Mouse (Mus musculus) heart, adult 18-20 months (tissue): ENCODE results near the gene B830017H08Rik. TPM values are rescaled to one million over a fixed set of nuclear protein-coding genes. Genes with fewer than 3 reads are reported as not detected.
A peak's percentile ranks its signal among the peaks of the same experiment; 100 is the strongest.

ENCODE experiments used
- DNase-seq, 2 experiments: peaks; one replicate each; pipeline ENCODE4 v3.0.0; 2021 to 2022; ENCODE audit warnings: mixed read lengths in 1 of 2
- total RNA-seq, 2 experiments: library from RNA; stranded (reverse); gene quantifications; 2 replicates each; pipeline ENCODE4 v1.2.3; 2021

B830017H08Rik gene
- total RNA-seq, 2 experiments from 2014 or later = not detected

GRCm38 (mm10) chr16:17809711-17810110, 23.2 kb upstream of the B830017H08Rik start:
- peak; percentile 47 to 58 for DNase-seq

DNA sequence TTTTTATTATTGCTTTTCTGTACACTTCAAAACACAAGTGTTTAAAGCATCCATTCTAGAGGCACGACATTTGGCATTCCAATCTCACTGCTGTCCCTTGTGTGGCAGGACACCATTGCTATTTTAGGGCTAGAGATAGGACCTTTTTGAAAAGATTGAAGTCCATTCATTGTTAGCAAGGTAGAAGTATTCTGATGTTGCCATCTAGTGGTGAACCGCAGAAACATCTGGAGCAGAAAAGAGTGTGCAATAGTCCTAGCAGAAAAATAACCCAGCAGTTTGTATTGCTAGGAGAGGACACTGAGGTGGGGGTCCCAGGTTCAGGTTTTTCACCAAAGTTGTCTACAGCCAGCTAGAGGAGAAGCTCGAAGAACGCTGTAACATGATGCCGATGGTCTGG, 20.8 kb upstream of the B830017H08Rik start:
- peak; percentile 50 to 74 for DNase-seq

DNA sequence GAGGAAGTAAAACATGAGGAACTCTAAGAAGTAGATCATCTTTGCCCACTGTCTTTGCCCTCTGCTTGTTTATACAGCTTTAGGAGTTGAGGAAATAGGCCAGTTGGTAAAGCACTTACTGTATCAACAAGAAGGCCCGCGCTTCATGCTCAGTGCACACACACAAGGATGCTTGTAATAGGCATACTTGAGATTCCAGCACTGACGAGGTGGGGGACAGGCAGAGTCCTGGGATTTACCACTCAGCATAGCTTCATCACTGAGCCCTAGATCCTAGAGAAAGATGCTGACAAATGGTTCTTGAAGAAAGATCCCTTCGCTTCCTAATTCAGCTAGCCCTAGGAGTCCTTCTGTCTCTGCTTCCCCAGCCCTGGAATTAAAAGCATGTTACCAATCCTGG, 19.7 kb upstream of the B830017H08Rik start:
- DNase-seq = no peak

DNA sequence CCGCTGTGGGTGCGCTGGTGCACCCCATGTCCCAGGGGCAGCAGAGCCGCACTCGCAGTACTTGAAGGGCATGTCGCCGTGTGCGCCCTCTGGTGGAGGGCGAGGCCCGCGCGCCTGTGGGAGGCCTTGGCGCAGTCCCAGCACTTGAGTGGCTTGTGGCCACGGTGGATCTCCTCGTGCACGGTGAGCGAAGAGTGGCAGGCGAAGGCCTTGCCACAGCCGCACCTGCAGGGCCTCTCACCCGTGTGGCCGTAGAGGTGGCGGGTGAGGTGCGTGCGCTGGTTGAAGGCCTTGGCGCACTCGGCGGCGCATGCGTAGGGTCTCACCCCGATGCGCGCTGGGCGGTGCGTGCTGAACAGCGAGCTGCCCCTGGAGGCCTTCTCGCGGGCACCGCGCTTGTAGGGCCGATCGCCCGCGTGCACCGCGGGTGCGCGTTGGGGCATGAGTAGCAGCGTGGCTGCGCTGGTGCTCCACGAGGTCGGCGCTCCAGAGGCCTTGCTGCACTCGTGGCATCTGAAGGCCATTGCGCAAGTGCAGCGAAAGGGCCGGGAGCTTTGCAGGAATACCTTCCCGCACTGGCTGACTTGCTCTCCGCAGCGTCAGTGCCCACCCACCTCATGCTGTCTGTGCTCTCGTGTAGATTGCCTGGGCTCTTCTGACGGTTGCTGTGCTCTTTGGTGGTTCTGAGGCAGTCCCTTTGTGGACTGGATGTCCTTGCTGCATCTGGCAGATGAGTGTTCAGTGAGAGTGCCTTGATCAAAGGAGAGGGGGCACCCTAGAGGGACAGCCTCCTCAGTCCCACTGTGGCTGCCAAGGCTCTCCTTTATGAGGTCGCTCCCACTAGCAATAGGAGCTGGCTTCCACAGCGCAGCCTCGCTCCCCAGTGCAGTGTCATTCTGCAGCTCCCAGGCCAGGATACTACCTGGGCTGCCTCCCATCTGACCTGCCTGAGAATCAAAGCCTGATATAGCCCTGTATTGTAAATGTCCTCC, 17.2 kb upstream of the B830017H08Rik start:
- peak; percentile 58 to 81 for DNase-seq

DNA sequence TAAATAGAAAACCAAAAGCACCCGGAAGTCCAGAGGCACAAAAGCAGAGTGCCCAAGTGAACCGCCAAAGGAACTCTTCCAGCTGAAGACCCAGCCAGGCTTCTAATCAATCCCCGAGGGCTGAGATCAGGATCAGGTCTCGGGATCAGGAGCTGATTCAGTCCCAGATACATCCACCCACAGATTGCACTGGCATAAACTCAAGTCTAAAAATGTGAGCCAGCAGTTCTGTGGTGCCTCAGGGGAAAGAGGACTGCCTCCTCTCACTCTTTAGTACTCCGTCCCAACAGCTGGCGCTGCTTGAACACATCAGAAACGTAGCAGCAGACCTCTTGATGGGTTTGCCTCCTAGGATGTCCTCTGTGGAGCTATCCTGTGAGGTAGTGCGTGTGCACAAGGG, 16.4 kb upstream of the B830017H08Rik start:
- DNase-seq = no peak

- no peak for DNase-seq
Measured at GRCm38 (mm10) chr16:17826500-17826899, 6.4 kb upstream of the B830017H08Rik start.

DNA sequence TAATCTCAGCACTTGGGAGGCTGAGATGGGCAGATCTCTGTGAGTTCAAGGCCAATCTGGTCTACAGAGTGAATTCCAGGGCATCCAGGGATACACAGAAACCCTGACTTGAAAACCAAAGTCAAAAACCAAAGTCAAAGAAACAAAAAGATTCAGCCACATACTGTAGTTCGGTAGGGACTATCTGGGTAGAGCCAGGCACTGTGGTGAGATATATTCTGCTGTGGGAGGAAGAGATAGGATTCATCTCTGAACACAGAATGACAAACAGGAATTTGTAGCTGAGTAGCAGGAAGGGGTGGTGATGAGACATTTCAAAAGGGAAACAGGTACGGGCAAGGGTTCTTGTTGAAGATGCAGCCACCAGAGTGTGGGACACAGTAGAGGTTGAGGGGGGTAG, 4.7 kb upstream of the B830017H08Rik start:
- no peak for DNase-seq

GRCm38 (mm10) chr16:17828867-17829266, 4.1 kb upstream of the B830017H08Rik start:
- DNase-seq = no peak

- DNase-seq = no peak
Measured at GRCm38 (mm10) chr16:17830385-17831178, 2.3 kb upstream of the B830017H08Rik start.

DNA sequence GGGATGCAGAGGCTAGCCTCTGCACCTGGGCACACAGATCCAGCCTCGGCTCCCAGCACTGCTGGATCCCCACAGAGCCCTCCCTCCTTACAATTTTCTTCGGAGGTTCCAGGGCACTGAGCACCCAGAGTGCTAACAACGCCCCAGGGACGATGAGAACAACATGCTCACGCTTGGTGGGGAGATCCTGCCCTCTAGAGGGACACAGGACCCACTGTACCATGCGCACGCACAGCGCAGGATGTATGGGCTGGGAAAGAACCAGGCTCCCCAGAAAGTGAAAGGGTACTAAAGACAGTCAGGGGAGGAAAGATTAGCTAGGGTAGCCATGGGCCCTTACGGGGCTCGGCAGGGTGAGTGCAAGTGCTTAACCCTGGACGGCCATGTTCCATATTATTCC, 1.1 kb upstream of the B830017H08Rik start:
- DNase-seq = no peak

GRCm38 (mm10) chr16:17833321-17833680, 380 bp downstream of the B830017H08Rik start:
- no peak for DNase-seq

- no peak for DNase-seq
Measured at GRCm38 (mm10) chr16:17833681-17834399, 919 bp downstream of the B830017H08Rik start.

GRCm38 (mm10) chr16:17834543-17834942, 1.6 kb downstream of the B830017H08Rik start:
- no peak for DNase-seq

DNA sequence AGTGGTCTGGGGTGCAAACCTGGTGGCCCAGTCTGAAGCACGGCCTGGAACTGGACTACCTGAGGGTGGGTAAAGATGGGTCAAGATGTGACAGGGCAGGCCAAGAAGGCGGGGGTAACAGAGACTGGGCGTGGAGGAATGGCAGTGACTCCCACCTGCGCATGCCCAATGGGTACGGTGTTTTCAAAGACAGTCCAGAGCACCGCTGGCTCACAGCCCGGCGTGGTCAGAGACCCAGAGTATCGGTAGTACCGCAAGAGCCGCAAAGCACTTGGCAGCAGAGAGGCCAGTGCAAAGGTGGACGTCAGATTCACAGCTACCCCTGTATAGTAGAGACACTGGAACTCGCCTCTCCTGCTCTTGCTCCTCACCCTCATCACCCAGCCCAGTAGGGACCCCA, 2.6 kb downstream of the B830017H08Rik start:
- DNase-seq = no peak

DNA sequence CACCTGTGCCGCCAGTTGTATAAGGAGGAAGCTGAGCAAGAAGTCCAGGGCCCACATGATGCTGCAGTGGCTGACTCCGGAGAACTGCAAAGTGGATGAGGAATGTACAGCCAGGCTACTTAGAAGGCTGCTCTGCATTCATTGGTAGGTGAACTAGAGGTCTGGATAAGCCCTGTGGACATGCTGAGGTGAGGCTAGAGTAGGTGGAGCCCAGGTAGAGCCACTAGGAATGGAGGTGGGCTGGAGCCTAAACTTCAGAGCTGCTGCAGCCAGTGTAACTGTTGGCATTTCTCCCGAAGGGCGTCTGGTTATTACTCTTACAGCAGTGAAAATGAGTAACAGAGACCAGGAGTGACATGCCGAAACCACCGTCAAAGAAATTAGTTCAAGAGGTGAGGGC, 5.1 kb downstream of the B830017H08Rik start, which contains the start of gene Car15:
Gene Car15, minus strand, starts transcription at position 314 of the 400 bp plus-strand sequence.
- no peak for DNase-seq

- DNase-seq = no peak
Measured at GRCm38 (mm10) chr16:17839976-17840375, 7.1 kb downstream of the B830017H08Rik start.

DNA sequence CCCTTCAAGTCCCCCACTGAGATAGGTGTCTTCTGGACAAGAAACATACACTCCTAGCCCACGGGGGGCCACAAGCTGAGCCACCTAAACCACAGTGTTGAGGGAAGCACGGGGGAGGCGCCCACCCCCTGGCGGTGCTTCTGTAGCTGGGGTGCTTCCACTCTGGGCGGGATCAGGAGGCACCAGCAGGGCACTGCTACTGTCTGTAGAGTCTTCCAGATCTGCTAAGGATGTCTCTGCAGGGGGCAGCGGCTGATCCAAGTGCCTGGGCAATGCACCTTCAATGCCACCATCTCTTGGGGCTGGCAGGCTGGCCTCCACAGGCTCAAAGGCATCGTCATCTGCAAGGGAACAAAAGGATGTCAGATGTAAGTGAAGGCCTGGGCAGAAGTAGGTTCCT, 9.5 kb downstream of the B830017H08Rik start:
- DNase-seq = no peak

DNA sequence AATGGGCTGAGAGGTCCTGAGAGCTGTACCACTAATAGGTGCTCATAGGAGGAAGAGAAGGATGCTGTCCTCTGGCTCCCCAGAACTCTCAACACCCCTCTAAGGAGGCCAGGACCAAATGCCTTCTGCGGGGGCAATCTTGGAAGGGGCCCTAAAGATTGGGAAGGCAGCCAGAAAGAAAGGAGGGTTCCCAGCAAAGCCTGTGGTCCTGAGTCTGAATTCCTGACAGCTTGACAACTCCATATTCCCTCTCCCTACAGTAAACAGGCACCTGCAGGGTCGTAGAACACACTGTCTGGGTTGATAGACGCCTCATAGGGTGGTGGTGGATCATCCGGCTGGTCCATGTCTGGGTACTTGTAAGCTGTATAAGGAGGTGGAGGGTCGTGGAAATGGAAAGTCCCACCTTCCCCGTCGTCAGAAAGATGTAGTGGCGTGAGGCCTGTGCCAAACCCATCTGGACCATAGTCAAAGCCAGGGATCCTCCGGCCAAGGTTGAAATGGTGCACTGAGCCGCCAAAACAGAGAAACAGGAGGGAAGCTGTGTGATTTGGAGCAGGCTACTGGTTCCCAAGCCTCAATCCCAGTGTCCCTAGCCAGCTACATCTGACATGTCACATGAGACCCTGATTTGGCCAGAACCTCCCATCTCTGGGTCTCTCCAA, 10.9 kb downstream of the B830017H08Rik start:
- DNase-seq = no peak

DNA sequence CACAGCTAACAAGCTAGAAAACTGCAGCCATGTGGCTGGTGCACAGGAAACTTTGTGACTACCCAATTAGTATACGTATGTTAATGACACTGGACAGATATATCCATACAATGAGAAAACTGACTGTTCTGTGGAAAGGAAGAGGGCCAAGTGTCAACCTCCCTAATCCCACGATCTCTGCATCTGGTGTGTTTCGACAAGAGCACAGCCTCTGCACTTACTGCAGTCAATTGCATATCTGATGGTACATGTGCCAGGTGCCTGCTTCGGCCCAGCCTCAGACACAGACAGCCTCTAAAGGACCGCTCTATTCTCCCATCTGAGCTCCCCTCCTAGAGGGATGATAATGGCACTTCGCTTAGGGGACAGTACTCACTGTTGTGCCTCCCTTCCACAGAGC, 15.5 kb downstream of the B830017H08Rik start:
- no peak for DNase-seq

DNA sequence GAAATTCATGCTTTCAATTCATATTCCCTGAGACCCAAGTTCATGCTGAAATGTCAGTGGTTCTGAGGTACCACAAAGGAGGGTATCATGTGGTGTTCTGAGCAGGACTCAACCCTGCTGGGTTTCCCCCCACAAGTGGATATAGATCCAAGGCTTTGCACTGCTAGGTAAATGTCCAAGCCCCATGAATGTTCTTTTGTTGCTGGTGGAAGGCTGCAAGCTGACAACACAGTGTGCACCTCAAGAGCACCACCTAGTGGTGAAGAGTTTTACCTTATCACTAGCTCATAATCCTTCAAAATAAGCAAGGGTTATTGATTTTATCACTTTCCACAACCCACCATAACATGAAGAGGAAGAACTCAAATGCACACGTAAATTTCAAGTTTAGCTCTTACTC, 16.0 kb downstream of the B830017H08Rik start:
- peak; percentile 23 to 69 for DNase-seq

GRCm38 (mm10) chr16:17849486-17849885, 16.6 kb downstream of the B830017H08Rik start:
- no peak for DNase-seq

DNA sequence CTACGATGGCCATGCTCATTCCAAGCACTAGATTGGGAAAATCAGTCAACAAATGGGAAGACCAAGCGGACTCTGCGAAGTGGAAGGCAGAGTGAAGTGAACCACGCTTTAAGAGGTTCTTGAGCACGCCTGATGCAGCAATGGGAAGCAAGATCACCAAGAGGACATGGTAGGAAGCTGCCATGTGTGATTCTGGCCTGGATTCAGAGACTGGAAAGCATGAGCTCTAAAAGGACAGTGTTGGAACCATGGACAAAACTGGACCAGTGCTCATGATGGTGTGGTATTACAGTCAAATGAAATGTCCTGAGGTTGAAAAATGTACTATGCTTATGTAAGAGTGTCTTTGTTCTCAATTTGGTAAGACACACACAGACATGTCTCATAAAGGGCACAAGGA, 18.4 kb downstream of the B830017H08Rik start:
- no peak for DNase-seq
